Mouse (Mus musculus): ENCODE data around the gene Grrp1. TPM values are rescaled to one million over a fixed set of nuclear protein-coding genes. Genes with fewer than 3 reads are reported as not detected.
"Not testable (repeated sequence)": the region's sequence is repeated elsewhere in the genome, so short reads cannot be mapped to it uniquely, and the experiment has no call there.

Grrp1 gene
- 7.7 and 8.5 TPM in 2 replicates for polyA plus RNA-seq (2012; rRNA removed)

DNA sequence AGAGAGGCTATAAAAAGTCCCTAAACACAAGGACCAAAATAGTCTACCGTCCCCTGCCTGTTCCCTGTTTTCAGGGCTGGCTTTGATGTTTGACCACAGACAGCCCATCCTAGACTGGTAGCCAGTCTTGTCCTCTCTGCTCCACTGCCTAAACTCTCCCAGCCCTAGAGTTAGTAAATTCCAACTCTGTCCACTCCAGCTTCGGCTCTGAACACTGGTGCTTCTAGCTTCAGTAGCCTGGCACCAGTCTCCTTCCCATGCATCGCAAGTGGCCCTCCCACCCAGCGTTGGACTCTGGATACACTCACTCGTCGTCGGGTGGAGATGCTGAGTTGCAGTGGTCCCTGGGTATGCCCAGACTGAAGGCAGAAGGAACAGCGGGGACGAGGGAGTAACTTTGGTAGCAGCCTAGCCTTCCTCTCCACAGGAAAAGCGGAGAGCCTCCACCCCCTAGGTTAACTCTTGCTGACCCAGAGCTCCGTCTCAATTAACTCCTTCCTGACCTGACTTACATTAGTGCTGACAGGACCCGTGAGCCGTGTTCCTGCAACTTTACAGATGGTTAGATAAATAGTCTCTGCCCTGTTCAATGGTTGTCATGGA, at the start of gene Grrp1:
Gene Grrp1, minus strand, starts transcription at position 385 of the 603 bp plus-strand sequence.
- TF ChIP-seq POLR2A (IDR thresholded peaks at IDR 0.05; ENCODE audit: extremely low read depth, insufficient read depth, low read length) = 0 out of 2 replicates have a peak, but pooled peaks have one; percentile 27
- TF ChIP-seq CTCF (IDR thresholded peaks at IDR 0.05; ENCODE audit: extremely low read depth, insufficient read depth, low read length) = no peak
- Histone ChIP-seq H3K27ac (ENCODE audit: insufficient read depth, low read length) (peak within 1 kb of the TSS; percentile 15), H3K4me1 (ENCODE audit: control insufficient read depth, insufficient read depth, low read length) (no peaks in the 10 kb centered on the region), H3K4me3 (ENCODE audit: insufficient read depth, low read length) (peak within 1 kb of the TSS; percentile 19)

DNA sequence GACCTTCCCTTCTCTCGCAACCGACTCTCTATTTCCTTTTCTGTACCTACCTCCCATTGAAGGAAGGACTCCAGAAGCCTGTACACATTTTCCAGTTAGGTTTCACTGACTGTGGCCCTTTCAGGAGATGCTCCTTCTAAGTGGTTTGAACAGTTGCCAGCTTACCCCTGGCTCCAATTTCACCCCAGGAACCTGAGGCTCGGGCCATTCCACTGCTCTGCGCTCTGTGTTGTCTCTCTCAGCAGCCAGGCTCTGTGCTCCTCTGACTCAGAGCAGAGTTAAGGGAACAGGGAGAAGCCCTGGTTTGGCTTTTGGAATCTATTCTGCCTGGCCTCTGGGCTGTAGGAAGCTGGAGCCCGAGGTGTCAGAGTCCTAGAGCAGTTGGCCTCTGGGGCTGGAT, 48.2 kb upstream of the Grrp1 start:
- Histone ChIP-seq H3K4me3 (ENCODE audit: insufficient read depth, low read length) (no peak overlapping the region), H3K27ac (ENCODE audit: insufficient read depth, low read length) (no peak overlapping the region), H3K4me1 (ENCODE audit: control insufficient read depth, insufficient read depth, low read length) (no peaks in the 10 kb centered on the region)
- TF ChIP-seq CTCF (IDR thresholded peaks at IDR 0.05; ENCODE audit: extremely low read depth, insufficient read depth, low read length) (no peak), POLR2A (IDR thresholded peaks at IDR 0.05; ENCODE audit: extremely low read depth, insufficient read depth, low read length) (no peak)

DNA sequence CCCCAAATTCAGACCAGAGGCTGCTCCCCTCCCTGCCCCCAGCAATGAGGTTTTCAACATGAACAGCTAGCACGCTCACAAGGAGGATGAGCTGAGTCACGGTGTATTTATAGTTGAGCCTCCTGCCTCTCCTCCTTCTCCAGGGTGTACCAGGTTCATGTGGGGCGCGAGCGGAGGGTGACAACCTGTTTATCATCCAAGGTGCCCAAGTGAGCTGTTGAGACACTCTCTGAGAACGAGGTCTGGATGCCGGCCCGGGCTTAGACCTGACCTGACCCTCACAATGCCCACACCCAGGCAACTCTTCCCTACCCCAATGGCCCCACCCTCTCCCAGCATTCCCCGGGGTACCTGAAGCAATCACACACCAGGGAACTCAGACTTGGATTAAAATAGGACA, 46.4 kb upstream of the Grrp1 start:
- TF ChIP-seq POLR2A (IDR thresholded peaks at IDR 0.05; ENCODE audit: extremely low read depth, insufficient read depth, low read length) = no peak
- TF ChIP-seq CTCF (IDR thresholded peaks at IDR 0.05; ENCODE audit: extremely low read depth, insufficient read depth, low read length) = no peak
- Histone ChIP-seq H3K4me1 (ENCODE audit: control insufficient read depth, insufficient read depth, low read length) (no peaks in the 10 kb centered on the region), H3K4me3 (ENCODE audit: insufficient read depth, low read length) (no peak overlapping the region), H3K27ac (ENCODE audit: insufficient read depth, low read length) (0 out of 2 replicates have a peak overlapping the region, but pooled peaks have one; percentile 26)

DNA sequence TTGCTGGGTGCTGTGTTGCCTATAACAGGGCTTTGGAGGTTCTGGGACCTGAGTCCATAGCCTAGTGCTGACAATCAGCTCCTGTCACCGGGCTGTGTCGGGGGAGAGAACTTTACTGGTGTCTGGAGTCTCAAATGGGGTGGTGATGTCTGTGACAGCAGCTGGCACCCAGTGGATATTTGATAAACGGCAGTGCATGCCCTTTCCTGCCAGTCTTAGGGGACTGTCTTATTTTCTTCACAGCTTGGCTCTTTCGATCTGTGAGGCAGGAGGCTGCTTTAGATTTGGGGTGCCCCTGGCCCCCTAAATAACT, 45.5 kb upstream of the Grrp1 start:
- H3K27ac ChIP-seq (ENCODE audit: insufficient read depth, low read length) = no peak overlapping the region
- TF ChIP-seq POLR2A (IDR thresholded peaks at IDR 0.05; ENCODE audit: extremely low read depth, insufficient read depth, low read length) (no peak), CTCF (IDR thresholded peaks at IDR 0.05; ENCODE audit: extremely low read depth, insufficient read depth, low read length) (no peak)
- H3K4me3 ChIP-seq (ENCODE audit: insufficient read depth, low read length) = no peak overlapping the region

DNA sequence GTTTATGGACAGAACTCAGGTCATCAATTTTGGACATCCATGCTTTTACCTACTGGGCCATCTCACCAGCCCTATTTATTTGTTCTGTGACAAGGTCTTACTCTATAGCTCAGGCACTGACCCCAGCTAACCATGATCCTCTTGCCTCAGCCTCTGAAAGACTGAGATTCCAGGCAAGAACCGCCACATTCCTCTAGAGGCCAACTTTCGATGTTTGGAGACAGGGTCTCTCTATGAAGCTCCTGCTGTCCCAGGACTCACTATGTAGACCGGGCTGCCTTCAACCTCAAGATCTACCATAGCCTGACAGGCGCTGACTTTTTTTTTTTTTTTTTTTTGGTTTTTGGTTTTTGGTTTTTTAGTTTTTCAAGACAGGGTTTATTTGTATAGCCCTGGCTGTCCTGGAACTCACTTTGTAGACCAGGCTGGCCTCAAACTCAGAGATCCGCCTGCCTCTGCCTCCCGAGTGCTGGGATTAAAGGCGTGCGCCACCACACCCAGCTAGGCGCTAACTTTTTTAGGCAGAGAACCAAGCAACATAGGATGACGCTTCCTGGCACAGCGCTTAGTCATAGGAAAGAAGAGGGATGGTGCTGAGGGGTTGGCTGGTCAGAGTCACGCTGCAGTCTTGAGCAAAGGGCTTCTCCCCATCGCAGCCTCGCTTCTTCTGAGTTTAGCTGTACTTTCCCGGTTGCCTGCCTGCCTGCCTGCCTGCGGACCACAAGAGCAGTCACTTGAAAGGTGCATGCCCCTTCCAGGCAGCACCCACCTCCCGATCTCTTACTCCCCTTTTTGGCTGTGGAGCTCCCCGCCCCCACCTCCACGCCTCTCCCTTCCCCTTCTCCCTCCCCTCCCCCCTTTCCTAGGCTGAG, 45.0 kb upstream of the Grrp1 start:
- Histone ChIP-seq H3K4me3 (ENCODE audit: insufficient read depth, low read length) (no peak overlapping the region), H3K27ac (ENCODE audit: insufficient read depth, low read length) (no peak overlapping the region), H3K4me1 (ENCODE audit: control insufficient read depth, insufficient read depth, low read length) (no peaks in the 10 kb centered on the region)
- no peak for TF ChIP-seq CTCF (IDR thresholded peaks at IDR 0.05; ENCODE audit: extremely low read depth, insufficient read depth, low read length)
- TF ChIP-seq POLR2A (IDR thresholded peaks at IDR 0.05; ENCODE audit: extremely low read depth, insufficient read depth, low read length) = no peak

More for the DNA sequence above, 45.5 kb upstream of the Grrp1 start:
- no peaks in the 10 kb centered on the region for H3K4me1 ChIP-seq (ENCODE audit: control insufficient read depth, insufficient read depth, low read length)

DNA sequence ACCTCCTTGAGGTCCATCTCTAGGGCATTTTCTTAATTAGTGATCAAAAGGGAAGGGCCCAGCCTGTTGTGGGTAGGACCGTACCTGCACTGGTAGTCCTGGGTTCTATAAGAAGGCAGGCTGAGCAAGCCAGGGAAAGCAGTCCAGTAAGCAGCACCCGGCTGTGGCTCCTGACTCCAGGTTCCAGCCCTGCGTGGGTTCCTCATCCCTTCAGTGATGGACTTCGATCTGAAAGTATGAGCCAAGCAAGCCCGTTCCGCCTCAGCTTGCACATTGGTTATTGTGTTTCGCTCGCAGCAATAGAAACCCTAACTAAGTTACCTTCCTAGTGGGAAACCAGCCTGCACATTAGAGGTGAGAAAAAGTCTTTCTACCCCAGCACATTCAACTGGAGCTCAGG, 43.5 kb upstream of the Grrp1 start:
- H3K4me1 ChIP-seq (ENCODE audit: control insufficient read depth, insufficient read depth, low read length) = no peaks in the 10 kb centered on the region
- TF ChIP-seq CTCF (IDR thresholded peaks at IDR 0.05; ENCODE audit: extremely low read depth, insufficient read depth, low read length) (no peak), POLR2A (IDR thresholded peaks at IDR 0.05; ENCODE audit: extremely low read depth, insufficient read depth, low read length) (no peak)
- no peak overlapping the region for H3K27ac ChIP-seq (ENCODE audit: insufficient read depth, low read length)
- no peak overlapping the region for H3K4me3 ChIP-seq (ENCODE audit: insufficient read depth, low read length)

DNA sequence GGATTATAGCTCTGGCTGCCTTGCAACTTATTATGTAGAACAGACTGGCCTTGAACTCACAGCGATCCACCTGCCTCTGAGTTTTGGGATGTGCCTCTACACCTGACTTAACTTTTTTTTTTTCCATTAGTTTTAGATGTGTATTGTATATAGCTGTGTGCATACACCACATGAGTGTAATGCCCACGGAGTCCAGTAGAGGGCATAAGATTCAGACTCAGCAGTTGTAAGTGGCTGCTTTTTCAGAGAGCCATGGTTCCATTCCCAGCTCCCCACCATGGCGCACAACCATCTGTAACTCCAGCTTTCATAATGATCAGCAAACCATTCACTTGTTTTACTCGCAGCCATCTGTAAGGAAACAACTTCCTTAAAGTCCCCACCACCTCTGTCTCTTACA, 42.6 kb upstream of the Grrp1 start:
- Histone ChIP-seq H3K4me1 (ENCODE audit: control insufficient read depth, insufficient read depth, low read length) (no peaks in the 10 kb centered on the region; the same call in 1 of the 2 replicates), H3K27ac (ENCODE audit: insufficient read depth, low read length) (no peak overlapping the region), H3K4me3 (ENCODE audit: insufficient read depth, low read length) (no peak overlapping the region)
- TF ChIP-seq CTCF (IDR thresholded peaks at IDR 0.05; ENCODE audit: extremely low read depth, insufficient read depth, low read length) = no peak
- TF ChIP-seq POLR2A (IDR thresholded peaks at IDR 0.05; ENCODE audit: extremely low read depth, insufficient read depth, low read length) = no peak

DNA sequence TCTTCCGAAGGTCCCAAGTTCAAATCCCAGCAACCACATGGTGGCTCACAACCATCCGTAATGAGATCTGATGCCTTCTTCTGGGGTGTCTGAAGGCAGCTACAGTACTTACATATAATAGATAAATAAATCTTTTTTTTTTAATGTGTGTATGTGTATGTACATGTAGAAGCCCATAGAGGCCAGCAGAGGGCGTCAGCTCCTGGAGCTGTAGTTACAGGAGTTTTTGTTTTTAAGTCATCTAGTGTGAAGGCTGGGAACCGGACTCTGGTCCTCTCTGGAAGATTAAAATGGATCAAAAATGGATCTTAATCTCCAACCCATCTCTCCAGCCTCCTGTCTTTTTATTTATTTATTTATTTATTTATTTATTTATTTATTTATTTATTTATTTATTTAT, 42.2 kb upstream of the Grrp1 start:
- not testable (repeated sequence) for H3K4me1 ChIP-seq (ENCODE audit: control insufficient read depth, insufficient read depth, low read length); H3K4me3 ChIP-seq (ENCODE audit: insufficient read depth, low read length); H3K27ac ChIP-seq (ENCODE audit: insufficient read depth, low read length)

DNA sequence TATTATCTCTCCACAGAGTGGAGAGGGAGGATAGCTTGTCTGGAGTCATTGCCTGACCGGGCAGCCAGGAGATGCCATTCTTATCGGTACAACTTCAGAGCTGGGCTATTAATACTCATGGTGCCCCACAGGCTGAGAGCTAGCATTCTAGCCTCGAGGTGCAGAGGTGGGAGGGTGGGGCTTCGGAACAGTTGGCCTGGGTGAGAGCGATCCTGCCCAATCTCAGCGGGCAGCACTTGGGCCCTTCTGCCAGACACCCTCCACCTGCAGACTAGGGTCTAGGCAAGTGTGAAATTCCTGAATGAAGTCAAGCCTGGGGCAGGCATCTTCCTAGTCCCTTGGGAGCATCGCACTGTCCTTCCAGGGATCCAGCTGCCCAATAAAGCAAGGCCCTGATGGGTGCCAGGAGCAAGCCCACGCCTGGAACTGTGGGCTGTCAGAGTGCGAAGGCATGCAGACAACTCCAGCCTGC, 39.8 kb upstream of the Grrp1 start:
- no peak for TF ChIP-seq CTCF (IDR thresholded peaks at IDR 0.05; ENCODE audit: extremely low read depth, insufficient read depth, low read length)
- TF ChIP-seq POLR2A (IDR thresholded peaks at IDR 0.05; ENCODE audit: extremely low read depth, insufficient read depth, low read length) = no peak
- Histone ChIP-seq H3K4me3 (ENCODE audit: insufficient read depth, low read length) (no peak overlapping the region), H3K4me1 (ENCODE audit: control insufficient read depth, insufficient read depth, low read length) (no peaks in the 10 kb centered on the region; the same call in 1 of the 2 replicates), H3K27ac (ENCODE audit: insufficient read depth, low read length) (no peak overlapping the region)

Data from cortical plate, adult 2 months (tissue).